Mouse (Mus musculus) megakaryocyte, embryonic 14.5 days (primary cell): ENCODE measurements around the gene Tmem245.

Experiments used
- FLI1 ChIP-seq: IDR thresholded peaks from 2 replicates; pipeline ENCODE4 v1.6.1; 2012; ENCODE audit warnings: low read length, inconsistent platforms, mixed read lengths
- GATA1 ChIP-seq: IDR thresholded peaks from 3 replicates; pipeline ENCODE4 v1.6.1; 2012; ENCODE audit warnings: mixed read lengths, low read length, inconsistent platforms, borderline replicate concordance

GRCm38 (mm10) chr4:56842501-56842900 lies 104.7 kb downstream of the Tmem245 start:
- TF ChIP-seq FLI1: no peak
- TF ChIP-seq GATA1: no peak
